Mouse (Mus musculus) ovary, adult 10 weeks (tissue): ENCODE results near the gene Klrd1. TPM values are rescaled to one million over a fixed set of nuclear protein-coding genes. Genes with fewer than 3 reads are reported as not detected.

Source experiments
- polyA plus RNA-seq: library from polyadenylated mRNA; stranded (reverse); fragments of 350-450 nt; fragmentation: Illumina TruSeq; extraction: RNeasy Lipid Tissue Mini Kit (QIAGEN cat#74804); gene quantifications from one replicate; pipeline ENCODE4 v1.2.3, GENCODE M21; 2014

The Klrd1 gene
- polyA plus RNA-seq = 5.4 TPM

DNA sequence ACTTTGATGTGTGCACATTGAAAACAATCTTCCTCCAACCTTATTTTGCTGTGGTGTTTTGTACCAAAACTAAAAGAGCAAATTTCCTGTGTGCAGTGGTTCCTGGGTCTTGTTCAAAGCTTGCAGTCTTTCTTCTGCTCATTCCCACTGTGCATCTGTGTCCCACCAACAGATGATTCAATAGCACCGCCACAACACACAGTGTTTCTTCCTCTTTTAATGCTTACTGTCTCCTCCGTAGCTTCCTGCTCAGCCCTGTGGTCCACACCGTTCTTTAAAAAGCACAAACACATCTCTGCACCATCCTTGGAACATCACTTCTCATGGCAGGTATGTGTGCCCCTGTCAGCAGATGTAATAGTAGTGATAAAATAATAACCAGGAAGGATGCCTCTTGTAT lies at the start of gene Klrd1:
Klrd1 (plus strand) TSS at position 275 of the 400 bp plus-strand sequence.

DNA sequence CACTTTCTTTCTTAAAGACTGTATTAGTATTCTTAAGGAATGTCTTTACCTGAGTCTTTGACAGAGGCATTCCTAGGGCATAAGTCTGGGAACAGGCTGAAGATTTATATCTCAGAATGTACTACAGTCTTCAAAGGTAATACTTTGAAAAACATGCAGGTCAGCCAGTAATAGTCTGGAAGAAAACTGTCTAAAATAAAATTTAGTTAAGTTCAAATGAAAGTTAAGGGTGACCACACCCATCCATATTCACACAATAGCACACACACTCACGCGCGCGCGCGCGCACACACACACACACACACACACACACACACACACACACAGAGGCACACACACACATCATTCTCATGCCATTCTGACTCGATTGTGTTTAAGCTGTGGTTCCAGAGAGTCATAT lies 14.0 kb upstream of the Klrd1 start, which contains the start of gene Klre1:
Klre1 (plus strand) TSS at position 301 of the 400 bp plus-strand sequence.

DNA sequence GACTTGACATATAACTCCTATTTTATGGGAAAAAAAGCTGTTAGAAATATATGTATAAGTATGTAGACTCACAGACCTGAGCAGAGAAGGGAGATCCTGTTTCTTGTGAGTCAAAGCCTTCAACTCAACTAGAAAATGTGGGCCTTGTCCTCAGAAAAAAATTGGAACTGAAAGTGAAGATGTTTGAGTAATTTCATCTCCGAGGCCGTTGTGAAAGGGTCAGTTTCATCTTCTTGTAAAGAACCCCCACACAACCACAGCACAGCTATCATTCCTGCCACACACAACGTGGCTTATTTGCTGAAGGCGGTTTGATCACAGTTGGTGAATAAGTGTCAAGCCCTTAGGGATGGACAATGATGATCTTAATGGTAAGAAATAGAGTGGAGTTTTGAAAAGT lies 32.2 kb downstream of the Klrd1 start, which contains the start of gene Klrk1:
Klrk1 (minus strand) TSS at position 130 of the 400 bp plus-strand sequence.

DNA sequence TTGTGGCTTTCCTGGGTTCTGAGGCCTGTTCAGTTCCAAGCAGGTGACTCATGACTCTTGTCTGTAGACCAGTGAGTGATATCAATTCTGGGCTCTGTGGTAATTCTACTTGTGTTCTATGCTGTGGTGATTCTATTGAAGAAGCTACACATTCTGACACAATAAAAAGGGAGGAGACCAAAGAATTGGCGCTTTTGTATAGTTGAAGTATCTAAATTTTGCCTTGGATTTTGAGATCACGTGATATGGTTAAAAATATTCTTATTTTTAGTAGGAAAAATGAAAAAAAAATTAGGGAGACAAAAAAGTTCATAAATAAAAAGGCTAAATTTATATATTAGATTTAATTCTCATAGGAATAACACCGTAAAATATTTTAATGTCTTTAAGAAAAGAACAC lies 51.7 kb downstream of the Klrd1 start, which contains the start of gene Klrc3:
Klrc3 (minus strand) TSS at position 101 of the 400 bp plus-strand sequence.

Other genes starting within 250 kb of the Klrd1 start
- 24.3 TPM for gene Clec12a, start 249.1 kb upstream of the Klrd1 start, polyA plus RNA-seq
- gene Clec12b, start 205.9 kb upstream of the Klrd1 start, polyA plus RNA-seq = not detected
- 4.0 TPM for gene Clec1b, start 194.5 kb upstream of the Klrd1 start, polyA plus RNA-seq
- 2.3 TPM for gene Clec9a, start 182.9 kb upstream of the Klrd1 start, polyA plus RNA-seq
- 52.7 TPM for gene Clec1a, start 139.8 kb upstream of the Klrd1 start, polyA plus RNA-seq
- 0.48 TPM for gene Olr1, start 84.6 kb upstream of the Klrd1 start, polyA plus RNA-seq
- not detected for gene Tmem52b, start 79.2 kb upstream of the Klrd1 start, polyA plus RNA-seq
- 40.3 TPM for gene Gabarapl1, start 58.6 kb upstream of the Klrd1 start, polyA plus RNA-seq
- 1.0 TPM for gene Klre1, start 13.9 kb upstream of the Klrd1 start, polyA plus RNA-seq
- 4.9 TPM for gene Klrk1, start 32.1 kb downstream of the Klrd1 start, polyA plus RNA-seq
- not detected for gene Klrc3, start 51.6 kb downstream of the Klrd1 start, polyA plus RNA-seq
- 0.37 TPM for gene Klrc2, start 68.9 kb downstream of the Klrd1 start, polyA plus RNA-seq
- 0.43 TPM for gene Klrc1, start 87.2 kb downstream of the Klrd1 start, polyA plus RNA-seq
- gene Klri1, start 125.3 kb downstream of the Klrd1 start, polyA plus RNA-seq = 1.1 TPM
- gene Klri2, start 148.7 kb downstream of the Klrd1 start, polyA plus RNA-seq = 0.48 TPM
- gene Gm156, start 192.5 kb downstream of the Klrd1 start, polyA plus RNA-seq = not detected